Mouse (Mus musculus): Measurements from ENCODE around the gene Ino80d. TPM values are rescaled to one million over a fixed set of nuclear protein-coding genes. Genes with fewer than 3 reads are reported as not detected.

Ino80d gene
- polyA plus RNA-seq, 1 experiment from 2014 or later, result 9.1 TPM

- no peak overlapping the region for H3K9ac ChIP-seq (ENCODE audit: low read depth, low read length)
- no peak overlapping the region for H3K27ac ChIP-seq (ENCODE audit: low read depth, low read length)
- 79% methylated on average over 6 of the region's 6 CpGs for WGBS
- no peak overlapping the region for H3K4me3 ChIP-seq (ENCODE audit: low read length)
- H3K27me3 ChIP-seq (replicated peaks; ENCODE audit: control insufficient read depth, insufficient read depth, low read length), result no peaks in the 10 kb centered on the region
- H3K36me3 ChIP-seq (ENCODE audit: control insufficient read depth, insufficient read depth, low read length), result no peaks in the 10 kb centered on the region
- peaks cover 4% of the 10 kb centered on the region; the same call in 1 of the 2 replicates for H3K4me1 ChIP-seq (ENCODE audit: control insufficient read depth, insufficient read depth, low read depth, low read length)
- no peaks in the 10 kb centered on the region for H3K9me3 ChIP-seq (ENCODE audit: control insufficient read depth, low read length)
- ATAC-seq, result peak; percentile 37; the same call in 1 of the 2 replicates
- no peak overlapping the region for H3K4me2 ChIP-seq (ENCODE audit: low read length)
Measured at GRCm38 (mm10) chr1:63047983-63048382, 66.5 kb downstream of the Ino80d start.

GRCm38 (mm10) chr1:63032929-63033328 lies 81.5 kb downstream of the Ino80d start:
- Histone ChIP-seq H3K4me2 (ENCODE audit: low read length) (no peak overlapping the region), H3K4me1 (ENCODE audit: control insufficient read depth, insufficient read depth, low read depth, low read length) (no peaks in the 10 kb centered on the region), H3K27me3 (replicated peaks; ENCODE audit: control insufficient read depth, insufficient read depth, low read length) (no peaks in the 10 kb centered on the region), H3K36me3 (ENCODE audit: control insufficient read depth, insufficient read depth, low read length) (no peaks in the 10 kb centered on the region), H3K9me3 (ENCODE audit: control insufficient read depth, low read length) (no peaks in the 10 kb centered on the region), H3K4me3 (ENCODE audit: low read length) (no peak overlapping the region), H3K9ac (ENCODE audit: low read depth, low read length) (no peak overlapping the region), H3K27ac (ENCODE audit: low read depth, low read length) (no peak overlapping the region)
- no peak for ATAC-seq
- 84% methylated on average over 3 of the region's 3 CpGs for WGBS

GRCm38 (mm10) chr1:63019916-63020315 lies 94.6 kb downstream of the Ino80d start:
- WGBS, result 69% methylated on average over 2 of the region's 2 CpGs
- H3K4me3 ChIP-seq (ENCODE audit: low read length), result no peak overlapping the region
- no peak overlapping the region for H3K27ac ChIP-seq (ENCODE audit: low read depth, low read length)
- no peak overlapping the region for H3K4me2 ChIP-seq (ENCODE audit: low read length)
- no peaks in the 10 kb centered on the region for H3K4me1 ChIP-seq (ENCODE audit: control insufficient read depth, insufficient read depth, low read depth, low read length)
- H3K9ac ChIP-seq (ENCODE audit: low read depth, low read length), result no peak overlapping the region
- ATAC-seq, result no peak
- no peaks in the 10 kb centered on the region for H3K27me3 ChIP-seq (replicated peaks; ENCODE audit: control insufficient read depth, insufficient read depth, low read length)
- H3K36me3 ChIP-seq (ENCODE audit: control insufficient read depth, insufficient read depth, low read length), result no peaks in the 10 kb centered on the region
- H3K9me3 ChIP-seq (ENCODE audit: control insufficient read depth, low read length), result no peaks in the 10 kb centered on the region

GRCm38 (mm10) chr1:63005013-63005646 lies 109.3 kb downstream of the Ino80d start:
- H3K27me3 ChIP-seq (replicated peaks; ENCODE audit: control insufficient read depth, insufficient read depth, low read length), result no peaks in the 10 kb centered on the region
- H3K9ac ChIP-seq (ENCODE audit: low read depth, low read length), result no peak overlapping the region
- 53% methylated on average over 12 of the region's 12 CpGs for WGBS
- no peaks in the 10 kb centered on the region for H3K4me1 ChIP-seq (ENCODE audit: control insufficient read depth, insufficient read depth, low read depth, low read length)
- no peak for ATAC-seq
- no peak overlapping the region for H3K4me3 ChIP-seq (ENCODE audit: low read length)
- no peak overlapping the region for H3K4me2 ChIP-seq (ENCODE audit: low read length)
- no peaks in the 10 kb centered on the region for H3K9me3 ChIP-seq (ENCODE audit: control insufficient read depth, low read length)
- H3K27ac ChIP-seq (ENCODE audit: low read depth, low read length), result no peak overlapping the region
- no peaks in the 10 kb centered on the region for H3K36me3 ChIP-seq (ENCODE audit: control insufficient read depth, insufficient read depth, low read length)

GRCm38 (mm10) chr1:63001874-63002273 lies 112.6 kb downstream of the Ino80d start:
- Histone ChIP-seq H3K36me3 (ENCODE audit: control insufficient read depth, insufficient read depth, low read length) (no peaks in the 10 kb centered on the region), H3K9me3 (ENCODE audit: control insufficient read depth, low read length) (no peaks in the 10 kb centered on the region), H3K4me3 (ENCODE audit: low read length) (no peak overlapping the region), H3K27ac (ENCODE audit: low read depth, low read length) (no peak overlapping the region), H3K27me3 (replicated peaks; ENCODE audit: control insufficient read depth, insufficient read depth, low read length) (no peaks in the 10 kb centered on the region), H3K9ac (ENCODE audit: low read depth, low read length) (no peak overlapping the region), H3K4me1 (ENCODE audit: control insufficient read depth, insufficient read depth, low read depth, low read length) (no peaks in the 10 kb centered on the region), H3K4me2 (ENCODE audit: low read length) (no peak overlapping the region)
- 74% methylated on average over 3 of the region's 3 CpGs for WGBS
- ATAC-seq, result no peak

- Histone ChIP-seq H3K4me2 (ENCODE audit: low read length) (no peak overlapping the region), H3K27ac (ENCODE audit: low read depth, low read length) (no peak overlapping the region), H3K9me3 (ENCODE audit: control insufficient read depth, low read length) (no peaks in the 10 kb centered on the region), H3K4me3 (ENCODE audit: low read length) (no peak overlapping the region), H3K27me3 (replicated peaks; ENCODE audit: control insufficient read depth, insufficient read depth, low read length) (no peaks in the 10 kb centered on the region), H3K4me1 (ENCODE audit: control insufficient read depth, insufficient read depth, low read depth, low read length) (no peaks in the 10 kb centered on the region), H3K9ac (ENCODE audit: low read depth, low read length) (no peak overlapping the region), H3K36me3 (ENCODE audit: control insufficient read depth, insufficient read depth, low read length) (no peaks in the 10 kb centered on the region)
- WGBS, result 53% methylated on average over 1 of the region's 1 CpGs
- ATAC-seq, result no peak
Measured at GRCm38 (mm10) chr1:62993348-62993747, 121.1 kb downstream of the Ino80d start.

GRCm38 (mm10) chr1:62992648-62993047 lies 121.8 kb downstream of the Ino80d start:
- no peak overlapping the region for H3K27ac ChIP-seq (ENCODE audit: low read depth, low read length)
- no peaks in the 10 kb centered on the region for H3K36me3 ChIP-seq (ENCODE audit: control insufficient read depth, insufficient read depth, low read length)
- H3K4me1 ChIP-seq (ENCODE audit: control insufficient read depth, insufficient read depth, low read depth, low read length), result no peaks in the 10 kb centered on the region
- WGBS, result 74% methylated on average over 5 of the region's 5 CpGs
- no peak overlapping the region for H3K4me2 ChIP-seq (ENCODE audit: low read length)
- no peak overlapping the region for H3K4me3 ChIP-seq (ENCODE audit: low read length)
- no peak overlapping the region for H3K9ac ChIP-seq (ENCODE audit: low read depth, low read length)
- no peaks in the 10 kb centered on the region for H3K27me3 ChIP-seq (replicated peaks; ENCODE audit: control insufficient read depth, insufficient read depth, low read length)
- no peaks in the 10 kb centered on the region for H3K9me3 ChIP-seq (ENCODE audit: control insufficient read depth, low read length)
- ATAC-seq, result no peak

- no peak for ATAC-seq
- Histone ChIP-seq H3K9me3 (ENCODE audit: control insufficient read depth, low read length) (no peaks in the 10 kb centered on the region), H3K27ac (ENCODE audit: low read depth, low read length) (no peak overlapping the region), H3K4me2 (ENCODE audit: low read length) (no peak overlapping the region), H3K4me1 (ENCODE audit: control insufficient read depth, insufficient read depth, low read depth, low read length) (no peaks in the 10 kb centered on the region; the same call in 1 of the 2 replicates), H3K27me3 (replicated peaks; ENCODE audit: control insufficient read depth, insufficient read depth, low read length) (no peaks in the 10 kb centered on the region), H3K36me3 (ENCODE audit: control insufficient read depth, insufficient read depth, low read length) (no peaks in the 10 kb centered on the region), H3K4me3 (ENCODE audit: low read length) (no peak overlapping the region), H3K9ac (ENCODE audit: low read depth, low read length) (no peak overlapping the region)
- 84% methylated on average over 10 of the region's 10 CpGs for WGBS
Measured at GRCm38 (mm10) chr1:62991021-62991420, 123.4 kb downstream of the Ino80d start.

GRCm38 (mm10) chr1:62987561-62987960 lies 126.9 kb downstream of the Ino80d start:
- no peak overlapping the region for H3K9ac ChIP-seq (ENCODE audit: low read depth, low read length)
- H3K9me3 ChIP-seq (ENCODE audit: control insufficient read depth, low read length), result no peaks in the 10 kb centered on the region
- H3K4me3 ChIP-seq (ENCODE audit: low read length), result no peak overlapping the region
- no peak overlapping the region for H3K27ac ChIP-seq (ENCODE audit: low read depth, low read length)
- 62% methylated on average over 2 of the region's 2 CpGs for WGBS
- no peaks in the 10 kb centered on the region for H3K36me3 ChIP-seq (ENCODE audit: control insufficient read depth, insufficient read depth, low read length)
- no peak overlapping the region for H3K4me2 ChIP-seq (ENCODE audit: low read length)
- no peak for ATAC-seq
- H3K27me3 ChIP-seq (replicated peaks; ENCODE audit: control insufficient read depth, insufficient read depth, low read length), result no peaks in the 10 kb centered on the region
- H3K4me1 ChIP-seq (ENCODE audit: control insufficient read depth, insufficient read depth, low read depth, low read length), result no peaks in the 10 kb centered on the region; the same call in 1 of the 2 replicates

All from hindbrain, embryonic 16.5 days (tissue).